Mouse (Mus musculus) lung, embryonic 15.5 days (tissue): ENCODE measurements at regions not wholly inside any gene's neighbourhood (a gene's known extent, or its start where the extent isn't known, plus 50 kb on each side); places are given as distances from the start of the nearest gene placed in this dataset.

Source experiments
- ATAC-seq: fragments of 200-750 bp; cut with Nextera tagmentation; 2 replicates; pipeline ENCODE4 v1.8.0; 2017; ENCODE audit warnings: moderate number of reproducible peaks, borderline replicate concordance; ENCODE audit not compliant: low FRiP score, low TSS enrichment; ENCODE audit errors: extremely low read depth
- H3K27ac ChIP-seq: fragments of 300-500 bp; sonication (generic); 2 replicates; pipeline ENCODE4 v1.5.1; 2015; ENCODE audit warnings: moderate library complexity, mild to moderate bottlenecking, inconsistent platforms
- H3K27me3 ChIP-seq: fragments of 300-500 bp; sonication (generic); 2 replicates; pipeline ENCODE4 v1.6.1; 2015; ENCODE audit warnings: inconsistent platforms
- H3K36me3 ChIP-seq: fragments of 300-500 bp; sonication (generic); 2 replicates; pipeline ENCODE4 v1.6.1; 2015; ENCODE audit warnings: inconsistent platforms
- H3K4me1 ChIP-seq: fragments of 300-500 bp; sonication (generic); 2 replicates; pipeline ENCODE4 v1.6.1; 2015; ENCODE audit warnings: inconsistent platforms
- H3K4me2 ChIP-seq: fragments of 300-500 bp; sonication (generic); 2 replicates; pipeline ENCODE4 v1.6.1; 2015; ENCODE audit warnings: inconsistent platforms, mild to moderate bottlenecking, moderate library complexity
- H3K4me3 ChIP-seq: fragments of 300-500 bp; sonication (generic); 2 replicates; pipeline ENCODE4 v1.5.1; 2015; ENCODE audit warnings: mild to moderate bottlenecking, inconsistent platforms
- H3K9ac ChIP-seq: fragments of 300-500 bp; sonication (generic); 2 replicates; pipeline ENCODE4 v1.6.1; 2015; ENCODE audit warnings: inconsistent platforms
- H3K9me3 ChIP-seq: fragments of 300-500 bp; sonication (generic); 2 replicates; pipeline ENCODE4 v1.6.1; 2016; ENCODE audit warnings: inconsistent platforms
- WGBS: fragments of 180-500 bp; shearing (Covaris S2); methylation state at CpG from one replicate; pipeline ENCODE4 v1.1.7; 2015; 5-methylcytosine and 5-hydroxymethylcytosine counted together

GRCm38 (mm10) chr1:119173030-119173756 lies 119.8 kb upstream of the Gli2 start:
- no peaks in the 10 kb centered on the region for H3K4me1 ChIP-seq
- no peaks in the 10 kb centered on the region for H3K27me3 ChIP-seq
- H3K4me3 ChIP-seq, result no peak overlapping the region
- H3K9ac ChIP-seq, result no peak overlapping the region
- H3K9me3 ChIP-seq, result no peaks in the 10 kb centered on the region; the same call in 1 of the 2 replicates
- H3K27ac ChIP-seq, result no peak overlapping the region
- H3K36me3 ChIP-seq, result no peaks in the 10 kb centered on the region
- no peak for ATAC-seq
- no peak overlapping the region for H3K4me2 ChIP-seq
- WGBS, result 78% methylated on average over 5 of the region's 5 CpGs

DNA sequence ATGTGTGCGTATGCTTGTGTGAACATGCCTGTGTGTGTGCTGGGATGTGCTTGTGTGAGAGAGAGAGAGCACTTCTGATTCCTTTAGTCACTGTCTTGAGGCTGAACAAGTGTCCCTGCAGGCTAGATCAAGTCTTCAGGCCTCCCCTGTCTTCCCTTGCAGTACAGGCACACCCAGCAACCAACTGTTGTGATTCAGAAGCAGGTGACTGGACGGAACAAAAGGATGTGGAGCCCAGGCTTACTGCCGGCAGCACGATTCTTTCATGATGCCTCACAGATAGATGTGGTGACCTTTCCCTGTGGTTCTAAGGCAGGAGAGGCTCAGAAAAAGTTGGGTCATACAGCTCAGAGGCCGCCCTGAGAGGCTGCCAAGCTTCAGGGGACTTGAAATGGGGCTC lies 114.0 kb upstream of the Gli2 start:
- no peaks in the 10 kb centered on the region for H3K27me3 ChIP-seq
- no peaks in the 10 kb centered on the region for H3K9me3 ChIP-seq
- no peaks in the 10 kb centered on the region for H3K4me1 ChIP-seq
- no peak overlapping the region for H3K9ac ChIP-seq
- H3K4me2 ChIP-seq, result no peak overlapping the region
- no peaks in the 10 kb centered on the region for H3K36me3 ChIP-seq
- ATAC-seq, result no peak
- H3K4me3 ChIP-seq, result no peak overlapping the region
- no peak overlapping the region for H3K27ac ChIP-seq
- WGBS, result 67% methylated on average over 5 of the region's 5 CpGs

DNA sequence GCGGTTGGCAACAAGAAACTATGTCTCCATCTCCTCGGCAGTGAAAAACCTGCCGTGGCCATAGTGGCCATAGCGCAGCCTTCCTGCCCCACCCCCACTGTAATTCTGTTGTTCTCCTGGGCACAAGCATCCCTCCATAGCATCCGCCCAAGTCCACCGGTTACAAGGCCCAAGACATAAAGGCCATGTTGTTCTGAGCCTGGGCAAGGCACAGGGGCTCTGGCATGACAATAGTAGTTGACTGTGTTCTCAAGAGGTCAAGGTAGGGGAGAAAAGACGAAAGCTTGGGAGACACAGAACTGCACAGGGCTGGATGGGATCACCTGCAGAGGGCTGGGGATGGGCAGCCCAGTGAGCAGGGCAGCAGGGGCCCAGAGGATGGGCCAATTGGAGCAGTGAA lies 112.9 kb upstream of the Gli2 start:
- no peak overlapping the region for H3K4me3 ChIP-seq
- H3K9ac ChIP-seq, result no peak overlapping the region
- no peak overlapping the region for H3K4me2 ChIP-seq
- no peaks in the 10 kb centered on the region for H3K4me1 ChIP-seq
- 88% methylated on average over 7 of the region's 7 CpGs for WGBS
- H3K27me3 ChIP-seq, result no peaks in the 10 kb centered on the region
- ATAC-seq, result no peak
- no peak overlapping the region for H3K27ac ChIP-seq
- H3K9me3 ChIP-seq, result no peaks in the 10 kb centered on the region
- no peaks in the 10 kb centered on the region for H3K36me3 ChIP-seq

DNA sequence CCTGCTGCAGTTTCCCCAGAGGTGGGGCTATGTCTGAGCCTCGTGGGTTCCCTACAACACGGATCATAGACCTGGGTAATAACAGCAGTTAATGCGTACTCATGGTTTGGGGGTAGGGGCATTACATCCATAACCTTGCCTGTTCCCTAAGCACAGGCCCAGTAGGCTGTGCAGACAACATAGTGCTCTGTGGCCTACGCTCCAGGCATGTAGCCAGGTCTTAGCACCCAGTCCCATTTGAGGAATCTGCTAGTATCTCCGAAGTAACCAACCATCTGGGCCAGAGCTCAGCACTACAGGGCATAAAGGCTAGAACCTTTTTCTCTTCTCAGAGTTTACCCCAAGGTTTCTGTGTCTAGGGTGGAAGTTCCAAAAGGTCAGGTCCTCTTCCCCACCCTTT lies 111.4 kb upstream of the Gli2 start:
- ATAC-seq, result no peak
- Histone ChIP-seq H3K4me2 (no peak overlapping the region), H3K9me3 (no peaks in the 10 kb centered on the region), H3K4me3 (no peak overlapping the region), H3K36me3 (no peaks in the 10 kb centered on the region), H3K27ac (no peak overlapping the region), H3K27me3 (no peaks in the 10 kb centered on the region), H3K4me1 (no peaks in the 10 kb centered on the region), H3K9ac (no peak overlapping the region)
- WGBS, result 85% methylated on average over 5 of the region's 5 CpGs

DNA sequence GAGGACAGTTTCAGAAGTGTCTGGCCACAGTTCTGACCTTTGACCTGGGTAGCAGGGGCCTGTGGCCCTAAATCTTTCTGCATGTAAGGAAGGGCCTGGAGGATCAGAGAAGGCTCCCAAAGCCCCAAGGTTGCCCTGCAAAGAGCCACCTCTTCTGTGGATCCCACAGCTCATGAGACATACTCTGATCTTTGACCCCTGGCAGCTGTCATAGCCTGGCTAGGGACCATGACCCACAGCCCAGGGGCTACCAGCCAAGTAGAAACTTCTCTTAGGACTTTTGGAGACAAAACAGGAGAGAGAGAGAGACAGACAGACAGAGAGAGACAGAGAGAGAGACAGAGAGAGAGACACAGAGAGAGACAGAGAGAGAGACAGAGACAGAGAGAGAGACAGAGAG lies 110.4 kb upstream of the Gli2 start:
- Histone ChIP-seq H3K4me2 (no peak overlapping the region), H3K9me3 (no peaks in the 10 kb centered on the region), H3K27me3 (no peaks in the 10 kb centered on the region), H3K36me3 (no peaks in the 10 kb centered on the region), H3K4me3 (no peak overlapping the region), H3K27ac (no peak overlapping the region), H3K9ac (no peak overlapping the region), H3K4me1 (no peaks in the 10 kb centered on the region)
- ATAC-seq, result no peak

- Histone ChIP-seq H3K9ac (no peak overlapping the region), H3K4me1 (no peaks in the 10 kb centered on the region), H3K36me3 (no peaks in the 10 kb centered on the region), H3K9me3 (no peaks in the 10 kb centered on the region), H3K4me3 (no peak overlapping the region), H3K27me3 (no peaks in the 10 kb centered on the region), H3K27ac (no peak overlapping the region), H3K4me2 (no peak overlapping the region)
- whole genome bisulfite sequencing, result 83% methylated on average over 7 of the region's 7 CpGs
- no peak for ATAC-seq
These were observed 109.8 kb upstream of the Gli2 start for GRCm38 (mm10) chr1:119163114-119163740.

- H3K9ac ChIP-seq, result no peak overlapping the region
- no peak overlapping the region for H3K4me2 ChIP-seq
- H3K27ac ChIP-seq, result no peak overlapping the region
- no peaks in the 10 kb centered on the region for H3K27me3 ChIP-seq
- H3K4me1 ChIP-seq, result no peaks in the 10 kb centered on the region
- WGBS, result 59% methylated on average over 3 of the region's 3 CpGs
- ATAC-seq, result no peak
- H3K36me3 ChIP-seq, result no peaks in the 10 kb centered on the region
- H3K4me3 ChIP-seq, result no peak overlapping the region
- H3K9me3 ChIP-seq, result no peaks in the 10 kb centered on the region
These were observed 108.3 kb upstream of the Gli2 start for GRCm38 (mm10) chr1:119161751-119162150.

- Histone ChIP-seq H3K27ac (no peak overlapping the region), H3K9me3 (no peaks in the 10 kb centered on the region), H3K27me3 (no peaks in the 10 kb centered on the region), H3K9ac (no peak overlapping the region), H3K4me1 (no peaks in the 10 kb centered on the region), H3K4me3 (no peak overlapping the region), H3K36me3 (no peaks in the 10 kb centered on the region), H3K4me2 (no peak overlapping the region)
- WGBS, result 100% methylated on average over 1 of the region's 1 CpGs
- ATAC-seq, result no peak
These were observed 106.9 kb upstream of the Gli2 start for GRCm38 (mm10) chr1:119160354-119160753.

DNA sequence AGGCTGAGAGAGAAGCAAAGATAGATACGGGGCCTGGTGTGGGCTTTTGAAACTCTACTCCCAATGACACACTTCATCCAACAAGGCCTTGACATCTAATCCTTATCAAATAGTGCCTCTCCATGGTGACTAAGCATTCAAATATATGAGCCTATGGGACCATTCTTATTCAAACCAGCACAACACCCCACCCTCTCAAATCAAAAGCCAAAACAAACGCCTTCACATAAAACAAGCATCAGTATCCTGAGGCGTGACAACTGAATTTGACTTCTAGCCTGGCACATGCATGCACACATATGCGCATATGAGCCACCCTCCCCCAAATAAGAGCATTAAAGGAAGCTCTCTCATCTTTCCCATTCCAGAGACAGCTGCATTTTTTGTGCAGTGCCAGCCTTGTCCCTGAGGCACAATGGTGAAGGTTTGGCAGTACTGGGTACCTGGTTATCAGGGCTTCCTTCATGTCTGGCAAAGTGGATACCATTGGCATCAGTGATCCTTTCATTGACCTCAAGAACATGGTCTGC lies 103.8 kb upstream of the Gli2 start:
- no peak overlapping the region for H3K4me2 ChIP-seq
- H3K27ac ChIP-seq, result no peak overlapping the region
- no peak overlapping the region for H3K9ac ChIP-seq
- no peaks in the 10 kb centered on the region for H3K9me3 ChIP-seq
- no peaks in the 10 kb centered on the region for H3K36me3 ChIP-seq
- no peaks in the 10 kb centered on the region for H3K27me3 ChIP-seq
- WGBS, result 86% methylated on average over 4 of the region's 4 CpGs
- H3K4me3 ChIP-seq, result no peak overlapping the region
- no peak for ATAC-seq
- no peaks in the 10 kb centered on the region for H3K4me1 ChIP-seq

GRCm38 (mm10) chr1:119153619-119154018 lies 100.2 kb upstream of the Gli2 start:
- H3K4me1 ChIP-seq, result no peaks in the 10 kb centered on the region
- no peaks in the 10 kb centered on the region for H3K9me3 ChIP-seq
- H3K4me3 ChIP-seq, result no peak overlapping the region
- no peak overlapping the region for H3K4me2 ChIP-seq
- WGBS, result 94% methylated on average over 4 of the region's 4 CpGs
- no peaks in the 10 kb centered on the region for H3K36me3 ChIP-seq
- no peak overlapping the region for H3K9ac ChIP-seq
- H3K27me3 ChIP-seq, result no peaks in the 10 kb centered on the region
- no peak for ATAC-seq
- no peak overlapping the region for H3K27ac ChIP-seq

GRCm38 (mm10) chr1:119152776-119153175 lies 99.4 kb upstream of the Gli2 start:
- Histone ChIP-seq H3K4me1 (no peaks in the 10 kb centered on the region), H3K4me3 (no peak overlapping the region), H3K9me3 (no peaks in the 10 kb centered on the region), H3K9ac (no peak overlapping the region), H3K4me2 (no peak overlapping the region), H3K27me3 (no peaks in the 10 kb centered on the region), H3K27ac (no peak overlapping the region), H3K36me3 (no peaks in the 10 kb centered on the region)
- 72% methylated on average over 6 of the region's 6 CpGs for WGBS
- ATAC-seq, result no peak

DNA sequence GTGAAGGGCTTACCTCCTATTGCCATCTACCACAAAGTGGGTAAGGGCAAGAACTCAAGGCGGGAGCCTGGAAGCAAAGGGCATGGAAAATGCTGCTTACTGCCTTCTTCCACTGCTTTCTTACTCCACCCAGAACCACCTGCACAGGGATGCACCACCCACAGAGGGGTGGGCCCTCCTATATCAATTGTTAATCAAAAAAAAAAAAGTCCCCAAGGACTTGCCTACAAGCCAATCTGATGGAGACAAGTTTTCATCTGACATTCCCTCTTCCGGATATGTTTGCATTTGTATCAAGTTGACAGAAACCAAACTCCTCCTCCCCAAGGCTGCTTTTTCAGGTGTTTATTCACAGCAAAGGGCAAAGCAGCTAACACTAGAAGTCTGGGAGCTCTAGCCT lies 94.1 kb upstream of the Gli2 start:
- no peak overlapping the region for H3K27ac ChIP-seq
- H3K4me1 ChIP-seq, result no peaks in the 10 kb centered on the region
- no peaks in the 10 kb centered on the region for H3K27me3 ChIP-seq
- H3K4me3 ChIP-seq, result no peak overlapping the region
- H3K4me2 ChIP-seq, result no peak overlapping the region
- H3K9me3 ChIP-seq, result no peaks in the 10 kb centered on the region
- ATAC-seq, result no peak
- H3K9ac ChIP-seq, result no peak overlapping the region
- 67% methylated on average over 2 of the region's 2 CpGs for WGBS
- H3K36me3 ChIP-seq, result no peaks in the 10 kb centered on the region
